Mouse (Mus musculus) midbrain, embryonic 16.5 days (tissue): ENCODE data around the gene Pigu. TPM values are rescaled to one million over a fixed set of nuclear protein-coding genes. Genes with fewer than 3 reads are reported as not detected.

Source experiments
- ATAC-seq: fragments of 200-750 bp; cut with Nextera tagmentation; 2 replicates; pipeline ENCODE4 v1.8.0; 2017; ENCODE audit warnings: moderate TSS enrichment
- H3K27ac ChIP-seq: fragments of 300-500 bp; sonication (generic); 2 replicates; pipeline ENCODE4 v1.5.1; 2014; ENCODE audit warnings: mild to moderate bottlenecking, low read length, mixed read lengths
- H3K27me3 ChIP-seq: fragments of 300-500 bp; sonication (generic); 2 replicates; pipeline ENCODE4 v1.6.1; 2014; ENCODE audit warnings: low read depth, low read length, mixed read lengths; ENCODE audit not compliant: control insufficient read depth, insufficient read depth
- H3K36me3 ChIP-seq: fragments of 300-500 bp; sonication (generic); 2 replicates; pipeline ENCODE4 v1.6.1; 2014; ENCODE audit warnings: mild to moderate bottlenecking, low read length, moderate library complexity, mixed read lengths; ENCODE audit not compliant: control insufficient read depth, insufficient read depth
- H3K4me1 ChIP-seq: fragments of 300-500 bp; sonication (generic); 2 replicates; pipeline ENCODE4 v1.6.1; 2014; ENCODE audit warnings: mild to moderate bottlenecking, low read length, mixed read lengths; ENCODE audit not compliant: control insufficient read depth, insufficient read depth
- H3K4me2 ChIP-seq: fragments of 300-500 bp; sonication (generic); 2 replicates; pipeline ENCODE4 v1.6.1; 2014; ENCODE audit warnings: mild to moderate bottlenecking, low read length, mixed read lengths
- H3K4me3 ChIP-seq: fragments of 300-500 bp; sonication (generic); 2 replicates; pipeline ENCODE4 v1.5.1; 2014; ENCODE audit warnings: low read depth, mild to moderate bottlenecking, low read length, moderate library complexity, mixed read lengths
- H3K9ac ChIP-seq: fragments of 300-500 bp; sonication (generic); 2 replicates; pipeline ENCODE4 v1.6.1; 2014; ENCODE audit warnings: low read depth, low read length, mixed read lengths
- H3K9me3 ChIP-seq: fragments of 300-500 bp; sonication (generic); replicated peaks from 2 replicates; pipeline ENCODE4 v1.6.1; 2014; ENCODE audit warnings: mild to moderate bottlenecking, low read length, mixed read lengths; ENCODE audit not compliant: control insufficient read depth, poor library complexity, severe bottlenecking
- WGBS: fragments of 180-500 bp; shearing (Covaris S2); extraction: QIAGEN DNeasy Blood & Tissue Kit; methylation state at CpG from one replicate; pipeline ENCODE4 v1.1.7; 2014; 5-methylcytosine and 5-hydroxymethylcytosine counted together
- polyA plus RNA-seq: library from polyadenylated mRNA; unstranded; fragments of >200 nt; fragmentation: Nextera tagmentation; extraction: Ambion mirVana; gene quantifications from 2 replicates; pipeline ENCODE4 v1.2.1, GENCODE M21; 2015

The Pigu gene
- polyA plus RNA-seq, 1 experiment from 2014 or later, result 65.0 TPM

- H3K36me3 ChIP-seq, result peaks cover 11% of the 10 kb centered on the region; the same call in 1 of the 2 replicates
- ATAC-seq, result no peak
- no peaks in the 10 kb centered on the region for H3K4me1 ChIP-seq
- WGBS, result 95% methylated on average over 2 of the region's 2 CpGs
- no peaks in the 10 kb centered on the region for H3K27me3 ChIP-seq
- no peak overlapping the region for H3K27ac ChIP-seq
- H3K4me2 ChIP-seq, result no peak overlapping the region
- H3K4me3 ChIP-seq, result no peak overlapping the region
- H3K9me3 ChIP-seq, result no peaks in the 10 kb centered on the region
- no peak overlapping the region for H3K9ac ChIP-seq
Observed at GRCm38 (mm10) chr2:155318618-155319017, 38.6 kb downstream of the Pigu start.

DNA sequence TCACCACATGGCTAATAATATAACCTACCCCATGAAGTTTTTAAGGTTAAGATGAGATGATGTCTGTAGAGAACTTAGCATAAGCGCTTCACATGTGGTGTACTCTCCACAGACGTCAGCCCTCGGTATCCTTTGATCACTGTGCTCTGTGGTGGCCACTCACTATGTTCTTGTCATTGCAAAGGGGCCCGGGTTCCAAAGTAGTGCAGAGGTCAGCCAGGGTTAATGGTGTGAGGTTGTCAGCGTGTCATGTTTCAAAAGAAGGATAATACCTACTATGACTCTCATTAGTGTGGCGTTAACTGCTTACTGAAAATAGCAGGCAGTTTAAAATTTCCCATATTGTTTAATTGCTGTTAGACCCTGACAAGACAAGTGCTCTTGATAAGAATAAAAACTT, 43.6 kb downstream of the Pigu start:
- peaks cover 8% of the 10 kb centered on the region; the same call in 1 of the 2 replicates for H3K36me3 ChIP-seq
- WGBS, result 42% methylated on average over 6 of the region's 6 CpGs

DNA sequence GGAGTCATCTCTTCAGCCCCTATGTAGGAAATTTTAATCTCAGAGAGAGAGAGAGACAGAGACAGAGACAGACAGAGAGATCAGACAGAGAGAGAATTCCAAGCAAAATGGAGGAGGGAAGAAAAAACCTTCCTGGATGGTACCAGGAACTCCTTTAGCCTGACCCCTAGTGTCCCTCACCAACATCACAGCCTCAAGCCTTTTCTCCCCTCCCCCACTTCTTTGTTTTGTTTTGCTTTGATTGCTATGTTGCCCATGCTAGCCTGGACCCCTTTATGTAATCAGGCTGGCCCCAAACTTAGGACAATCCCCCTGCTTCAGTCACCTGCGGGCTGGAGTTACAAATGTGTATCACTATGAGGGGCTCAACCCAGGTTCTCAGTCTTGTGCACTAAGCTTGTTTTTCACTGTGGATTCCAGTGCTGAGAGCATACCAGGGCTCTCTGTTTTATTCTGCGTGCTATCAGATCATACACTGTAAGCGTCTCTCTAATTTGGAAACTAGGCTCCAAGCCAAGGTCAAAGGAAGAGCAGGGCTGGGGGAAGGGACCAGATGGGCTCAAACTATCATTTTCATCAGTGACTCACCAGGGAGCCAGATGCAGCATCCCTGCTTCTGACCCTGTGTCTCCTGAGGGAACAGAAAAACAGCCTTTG, 48.2 kb downstream of the Pigu start:
- ATAC-seq, result no peak
- no peaks in the 10 kb centered on the region for H3K4me1 ChIP-seq
- peaks cover 11% of the 10 kb centered on the region; the same call in 1 of the 2 replicates for H3K36me3 ChIP-seq
- H3K4me3 ChIP-seq, result no peak overlapping the region
- no peak overlapping the region for H3K4me2 ChIP-seq
- no peak overlapping the region for H3K27ac ChIP-seq
- H3K9me3 ChIP-seq, result no peaks in the 10 kb centered on the region
- no peak overlapping the region for H3K9ac ChIP-seq
- H3K27me3 ChIP-seq, result no peaks in the 10 kb centered on the region
- 28% methylated on average over 3 of the region's 3 CpGs for whole genome bisulfite sequencing

More for the DNA sequence above, 43.6 kb downstream of the Pigu start:
- Histone ChIP-seq H3K4me3 (no peak overlapping the region), H3K9ac (no peak overlapping the region), H3K4me1 (no peaks in the 10 kb centered on the region), H3K27ac (no peak overlapping the region), H3K27me3 (no peaks in the 10 kb centered on the region), H3K4me2 (no peak overlapping the region), H3K9me3 (no peaks in the 10 kb centered on the region)
- ATAC-seq, result no peak

DNA sequence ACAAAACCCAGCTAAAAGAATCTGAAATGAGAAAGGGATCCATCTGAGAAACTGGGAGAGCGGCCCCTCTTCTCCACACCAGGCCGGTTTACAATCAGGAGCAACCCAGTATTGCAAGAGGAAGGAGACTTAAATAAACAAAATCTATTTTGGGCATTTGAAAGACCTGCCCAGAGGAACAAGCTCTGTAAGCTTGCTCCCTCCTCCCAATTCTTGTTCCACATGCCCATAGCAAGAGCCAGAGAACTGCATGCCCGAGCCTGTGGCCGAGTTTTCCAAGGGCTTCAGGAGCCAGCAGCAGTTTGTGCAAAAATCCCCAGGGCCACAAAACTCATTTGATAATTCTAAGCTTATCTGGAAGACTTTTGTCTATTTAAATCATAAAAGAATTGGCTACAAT, 57.7 kb downstream of the Pigu start:
- ATAC-seq, result no peak
- H3K27me3 ChIP-seq, result no peaks in the 10 kb centered on the region
- no peak overlapping the region for H3K9ac ChIP-seq
- no peaks in the 10 kb centered on the region for H3K4me1 ChIP-seq
- no peaks in the 10 kb centered on the region for H3K9me3 ChIP-seq
- no peak overlapping the region for H3K4me3 ChIP-seq
- peaks cover 28% of the 10 kb centered on the region for H3K36me3 ChIP-seq
- WGBS, result 90% methylated on average over 4 of the region's 4 CpGs
- H3K4me2 ChIP-seq, result no peak overlapping the region
- H3K27ac ChIP-seq, result no peak overlapping the region

- ATAC-seq, result no peak
Observed at GRCm38 (mm10) chr2:155295453-155295852, 61.8 kb downstream of the Pigu start.

DNA sequence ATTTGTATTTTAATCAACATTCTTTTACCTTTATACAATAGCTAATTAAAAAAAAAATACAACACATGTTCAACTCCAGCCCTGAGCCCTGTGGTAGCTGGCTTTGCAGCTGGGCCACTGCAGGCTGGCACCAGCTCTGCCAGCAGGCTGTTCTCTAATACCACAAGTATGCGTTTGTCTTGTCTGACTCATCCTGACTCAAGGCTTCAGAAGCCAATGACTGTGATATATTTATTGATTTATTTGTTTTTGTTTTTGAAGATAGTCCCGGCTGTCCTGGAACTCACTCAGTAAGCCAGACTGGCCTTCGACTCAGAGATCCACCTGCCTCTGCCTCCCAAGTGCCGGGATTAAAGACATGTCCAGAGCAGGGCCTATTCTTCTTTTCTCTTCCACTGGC, 63.3 kb downstream of the Pigu start:
- H3K4me1 ChIP-seq, result no peaks in the 10 kb centered on the region
- no peak overlapping the region for H3K27ac ChIP-seq
- no peak for ATAC-seq
- H3K9ac ChIP-seq, result no peak overlapping the region
- H3K4me3 ChIP-seq, result no peak overlapping the region
- 95% methylated on average over 4 of the region's 4 CpGs for WGBS
- H3K9me3 ChIP-seq, result no peaks in the 10 kb centered on the region
- peaks cover 49% of the 10 kb centered on the region for H3K36me3 ChIP-seq
- H3K4me2 ChIP-seq, result no peak overlapping the region
- no peaks in the 10 kb centered on the region for H3K27me3 ChIP-seq

More at GRCm38 (mm10) chr2:155295453-155295852, 61.8 kb downstream of the Pigu start:
- Histone ChIP-seq H3K4me2 (no peak overlapping the region), H3K27me3 (no peaks in the 10 kb centered on the region), H3K9me3 (no peaks in the 10 kb centered on the region), H3K4me3 (no peak overlapping the region), H3K36me3 (peaks cover 45% of the 10 kb centered on the region), H3K4me1 (no peaks in the 10 kb centered on the region), H3K9ac (no peak overlapping the region), H3K27ac (no peak overlapping the region)
- WGBS, result 97% methylated on average over 6 of the region's 6 CpGs

GRCm38 (mm10) chr2:155293382-155293781, 63.8 kb downstream of the Pigu start:
- Histone ChIP-seq H3K4me3 (no peak overlapping the region), H3K27me3 (no peaks in the 10 kb centered on the region), H3K4me2 (no peak overlapping the region), H3K9ac (no peak overlapping the region), H3K4me1 (no peaks in the 10 kb centered on the region), H3K9me3 (no peaks in the 10 kb centered on the region), H3K27ac (no peak overlapping the region), H3K36me3 (peaks cover 48% of the 10 kb centered on the region)
- no peak for ATAC-seq
- WGBS, result 88% methylated on average over 2 of the region's 2 CpGs

DNA sequence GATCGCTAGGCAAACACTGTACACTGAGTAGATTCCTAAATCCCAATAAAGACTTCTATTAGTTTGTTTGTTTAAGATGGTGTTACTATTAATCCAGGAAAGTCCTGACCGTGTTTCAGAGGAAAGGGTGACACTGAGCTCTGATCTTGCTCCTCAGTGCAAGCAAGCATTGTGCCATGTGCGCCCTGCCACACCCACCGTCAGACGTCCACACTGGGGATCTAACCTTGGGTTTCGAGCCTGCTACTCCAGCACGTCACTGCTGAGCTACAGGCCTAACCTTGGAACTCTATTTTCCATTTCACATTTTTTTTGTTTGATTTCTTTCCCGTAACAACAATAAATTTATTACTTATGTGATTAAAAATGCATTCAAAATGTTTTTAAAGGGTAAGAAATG, 67.2 kb downstream of the Pigu start:
- Histone ChIP-seq H3K4me3 (no peak overlapping the region), H3K4me2 (no peak overlapping the region), H3K27ac (no peak overlapping the region), H3K36me3 (peaks cover 25% of the 10 kb centered on the region; the same call in 1 of the 2 replicates), H3K9me3 (no peaks in the 10 kb centered on the region), H3K27me3 (no peaks in the 10 kb centered on the region), H3K9ac (no peak overlapping the region), H3K4me1 (no peaks in the 10 kb centered on the region)
- ATAC-seq, result no peak
- WGBS, result 95% methylated on average over 8 of the region's 8 CpGs

DNA sequence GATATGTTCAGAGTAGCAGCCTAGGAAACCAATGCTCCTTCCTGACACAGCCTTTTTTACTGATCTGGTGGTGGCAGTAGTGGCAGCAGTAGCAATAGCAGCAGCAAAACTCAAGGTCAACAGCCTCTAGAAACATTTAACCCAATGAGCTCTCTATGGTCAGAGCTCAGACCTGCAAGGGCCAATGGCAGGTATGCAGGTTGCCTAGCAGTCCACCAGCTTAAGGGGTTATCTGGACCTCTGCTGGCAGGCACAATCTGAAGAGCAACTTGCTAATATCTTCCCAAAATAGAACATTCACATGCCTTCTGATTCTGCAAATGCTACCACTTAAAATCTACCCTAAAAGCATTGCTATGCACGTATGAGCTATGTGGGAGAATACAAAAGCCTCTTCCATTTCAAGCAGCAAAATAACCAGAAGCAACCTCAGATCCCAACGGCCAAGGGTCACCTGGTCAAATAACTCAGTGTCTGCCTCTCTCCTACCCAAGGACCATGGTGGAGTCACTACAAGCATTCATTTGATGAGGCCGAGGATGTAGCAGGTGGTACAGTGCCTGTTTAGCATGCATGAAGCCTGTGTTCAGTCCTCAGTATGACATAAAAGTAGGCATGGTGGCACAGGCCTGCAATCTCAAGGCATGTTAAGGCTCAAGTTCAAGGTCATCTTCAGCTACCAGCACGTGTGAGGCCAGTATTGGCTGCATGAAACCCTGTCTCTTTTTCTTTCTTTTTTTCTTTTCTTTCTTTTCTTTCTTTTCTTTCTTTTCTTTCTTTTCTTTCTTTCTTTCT, 69.6 kb downstream of the Pigu start:
- no peaks in the 10 kb centered on the region for H3K27me3 ChIP-seq
- no peak overlapping the region for H3K27ac ChIP-seq
- H3K36me3 ChIP-seq, result peaks cover 21% of the 10 kb centered on the region; the same call in 1 of the 2 replicates
- no peak overlapping the region for H3K9ac ChIP-seq
- H3K4me1 ChIP-seq, result no peaks in the 10 kb centered on the region
- H3K4me3 ChIP-seq, result no peak overlapping the region
- no peaks in the 10 kb centered on the region for H3K9me3 ChIP-seq
- 90% methylated on average over 4 of the region's 4 CpGs for WGBS
- ATAC-seq, result no peak
- no peak overlapping the region for H3K4me2 ChIP-seq
